Mouse (Mus musculus) intestine, embryonic 16.5 days (tissue): ENCODE data around the gene Padi1. TPM values are rescaled to one million over a fixed set of nuclear protein-coding genes. Genes with fewer than 3 reads are reported as not detected.
A peak's percentile ranks its signal among the peaks of the same experiment; 100 is the strongest.

Experiments used
- ATAC-seq: fragments of 200-750 bp; cut with Nextera tagmentation; 2 replicates; pipeline ENCODE4 v1.8.0; 2017; ENCODE audit warnings: moderate TSS enrichment, moderate library complexity
- H3K27ac ChIP-seq: fragments of 300-500 bp; sonication (generic); 2 replicates; pipeline ENCODE4 v1.5.1; 2014; ENCODE audit warnings: mild to moderate bottlenecking, low read length
- H3K27me3 ChIP-seq: fragments of 300-500 bp; sonication (generic); replicated peaks from 2 replicates; pipeline ENCODE4 v1.6.1; 2014; ENCODE audit warnings: low read length, control low read depth, mixed read lengths; ENCODE audit not compliant: control insufficient read depth, insufficient read depth
- H3K36me3 ChIP-seq: fragments of 300-500 bp; sonication (generic); 2 replicates; pipeline ENCODE4 v1.6.1; 2014; ENCODE audit warnings: low read length, control low read depth; ENCODE audit not compliant: control insufficient read depth, insufficient read depth
- H3K4me1 ChIP-seq: fragments of 300-500 bp; sonication (generic); 2 replicates; pipeline ENCODE4 v1.6.1; 2014; ENCODE audit warnings: low read length, control low read depth, mixed read lengths; ENCODE audit not compliant: control insufficient read depth, insufficient read depth
- H3K4me2 ChIP-seq: fragments of 300-500 bp; sonication (generic); 2 replicates; pipeline ENCODE4 v1.6.1; 2014; ENCODE audit warnings: low read depth, low read length, control low read depth
- H3K4me3 ChIP-seq: fragments of 300-500 bp; sonication (generic); 2 replicates; pipeline ENCODE4 v1.5.1; 2014; ENCODE audit warnings: mild to moderate bottlenecking, low read length
- H3K9ac ChIP-seq: fragments of 300-500 bp; sonication (generic); 2 replicates; pipeline ENCODE4 v1.6.1; 2014; ENCODE audit warnings: low read depth, low read length
- H3K9me3 ChIP-seq: fragments of 300-500 bp; sonication (generic); 2 replicates; pipeline ENCODE4 v1.6.1; 2016; ENCODE audit warnings: low read length, control low read depth; ENCODE audit not compliant: control insufficient read depth
- WGBS: fragments of 180-500 bp; shearing (Covaris S2); extraction: QIAGEN DNeasy Blood & Tissue Kit; methylation state at CpG from one replicate; pipeline ENCODE4 v1.1.7; 2014; 5-methylcytosine and 5-hydroxymethylcytosine counted together
- polyA plus RNA-seq: library from polyadenylated mRNA; unstranded; fragments of >200 nt; fragmentation: Nextera tagmentation; extraction: Ambion mirVana; gene quantifications from 2 replicates; pipeline ENCODE4 v1.2.1, GENCODE M21; 2015

Padi1 gene
- polyA plus RNA-seq, 1 experiment from 2014 or later, result 0.28 TPM

DNA sequence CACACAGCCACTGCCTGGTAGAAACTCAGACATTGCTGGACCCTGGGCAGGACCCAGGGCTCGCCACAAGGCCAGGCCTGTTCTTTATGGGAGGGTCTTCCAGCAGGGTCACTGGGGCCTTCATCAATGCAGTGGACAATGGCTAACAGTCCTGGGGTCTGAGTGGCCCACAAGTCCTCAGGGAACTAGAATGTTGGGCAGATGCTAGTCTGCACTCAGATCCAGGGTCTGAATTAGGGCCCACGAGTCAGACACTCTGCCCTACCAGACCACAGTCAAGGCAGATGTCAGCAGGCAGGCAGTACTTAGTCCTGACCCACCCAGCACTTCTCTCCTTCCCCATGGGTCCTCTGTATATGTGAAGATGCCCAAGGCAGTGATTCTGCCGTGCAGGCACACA is 25.8 kb upstream of the Padi1 start:
- no peak overlapping the region for H3K9ac ChIP-seq
- no peaks in the 10 kb centered on the region for H3K9me3 ChIP-seq
- WGBS, result 86% methylated on average over 3 of the region's 3 CpGs
- no peak overlapping the region for H3K27ac ChIP-seq
- peaks cover 17% of the 10 kb centered on the region for H3K4me1 ChIP-seq
- H3K36me3 ChIP-seq, result no peaks in the 10 kb centered on the region
- no peak for ATAC-seq
- H3K4me3 ChIP-seq, result no peak overlapping the region
- 0 out of 2 replicates have a peak, but pooled peaks cover 4% of the 10 kb centered on the region for H3K27me3 ChIP-seq
- H3K4me2 ChIP-seq, result no peak overlapping the region

GRCm38 (mm10) chr4:140870876-140871275 is 25.3 kb upstream of the Padi1 start:
- Histone ChIP-seq H3K27me3 (0 out of 2 replicates have a peak, but pooled peaks cover 4% of the 10 kb centered on the region), H3K9ac (no peak overlapping the region), H3K4me2 (no peak overlapping the region), H3K4me3 (no peak overlapping the region), H3K27ac (no peak overlapping the region), H3K4me1 (peaks cover 17% of the 10 kb centered on the region), H3K9me3 (no peaks in the 10 kb centered on the region), H3K36me3 (no peaks in the 10 kb centered on the region)
- ATAC-seq, result no peak
- 85% methylated on average over 7 of the region's 7 CpGs for WGBS

DNA sequence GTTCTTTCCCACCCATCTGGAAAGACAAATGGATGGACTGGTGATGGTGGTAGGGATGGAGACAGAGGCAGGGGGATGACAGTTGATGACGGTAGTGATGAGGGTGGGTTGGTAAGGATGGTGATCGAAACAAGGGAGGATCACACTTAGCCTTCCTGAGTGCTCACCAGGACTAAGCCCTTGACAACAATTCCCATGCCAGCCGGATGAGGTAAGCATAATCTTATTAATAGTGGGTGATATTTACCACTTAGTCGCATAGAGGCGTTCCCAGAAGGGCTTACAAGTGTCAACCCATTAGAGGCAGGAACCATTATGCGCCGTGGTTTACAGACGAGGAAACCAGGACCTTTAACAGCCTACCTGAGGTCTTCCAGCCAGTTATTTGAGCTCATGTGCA is 24.4 kb upstream of the Padi1 start:
- H3K27me3 ChIP-seq, result 0 out of 2 replicates have a peak, but pooled peaks cover 4% of the 10 kb centered on the region
- no peaks in the 10 kb centered on the region for H3K36me3 ChIP-seq
- WGBS, result 82% methylated on average over 8 of the region's 8 CpGs
- H3K9me3 ChIP-seq, result no peaks in the 10 kb centered on the region
- no peak overlapping the region for H3K27ac ChIP-seq
- no peak overlapping the region for H3K9ac ChIP-seq
- no peak overlapping the region for H3K4me3 ChIP-seq
- H3K4me1 ChIP-seq, result peaks cover 17% of the 10 kb centered on the region
- no peak overlapping the region for H3K4me2 ChIP-seq
- ATAC-seq, result no peak

- Histone ChIP-seq H3K36me3 (no peaks in the 10 kb centered on the region), H3K27ac (no peak overlapping the region), H3K4me1 (peaks cover 17% of the 10 kb centered on the region), H3K9ac (peak overlapping the region; percentile 10; the same call in 1 of the 2 replicates), H3K27me3 (0 out of 2 replicates have a peak, but pooled peaks cover 4% of the 10 kb centered on the region), H3K4me3 (no peak overlapping the region), H3K9me3 (no peaks in the 10 kb centered on the region), H3K4me2 (peak overlapping the region; percentile 12; the same call in 1 of the 2 replicates)
- ATAC-seq, result no peak
- 7% methylated on average over 14 of the region's 14 CpGs for whole genome bisulfite sequencing
These were observed 23.1 kb upstream of the Padi1 start for GRCm38 (mm10) chr4:140868484-140869190.

DNA sequence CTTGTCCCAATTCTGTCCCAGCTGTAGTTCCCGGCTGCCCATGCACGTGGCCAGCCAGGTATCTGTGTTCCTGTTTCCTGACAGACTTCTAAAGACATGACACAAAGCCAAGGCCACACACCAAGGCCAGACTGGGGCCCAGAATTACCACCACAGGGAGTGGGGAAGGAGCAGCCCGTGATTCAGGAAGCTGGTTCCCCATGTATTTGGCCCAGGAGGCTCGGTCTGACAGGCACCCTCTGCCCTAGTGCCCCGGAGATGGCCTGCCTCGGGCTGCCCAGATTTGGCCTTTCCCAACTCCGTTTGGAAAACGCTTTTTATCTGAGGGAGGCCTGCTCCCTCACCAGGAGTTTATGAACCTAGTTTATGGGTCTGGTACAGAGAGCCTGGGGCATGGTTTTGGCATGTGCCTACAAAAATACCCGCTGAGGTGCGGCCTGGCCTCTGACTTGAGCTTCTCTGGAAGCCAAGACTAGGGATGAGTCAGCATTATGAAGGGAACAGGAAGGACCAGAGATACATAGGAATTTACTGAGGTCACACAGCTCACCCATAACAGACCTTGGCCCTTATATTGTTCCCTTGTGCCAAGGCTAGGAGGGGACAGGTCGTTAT is 16.6 kb upstream of the Padi1 start:
- Histone ChIP-seq H3K9me3 (no peaks in the 10 kb centered on the region), H3K4me3 (no peak overlapping the region), H3K36me3 (no peaks in the 10 kb centered on the region), H3K4me1 (0 out of 2 replicates have a peak, but pooled peaks cover 3% of the 10 kb centered on the region), H3K27me3 (no peaks in the 10 kb centered on the region), H3K9ac (peak overlapping the region; percentile 40; the same call in 1 of the 2 replicates), H3K27ac (no peak overlapping the region), H3K4me2 (no peak overlapping the region)
- 76% methylated on average over 11 of the region's 11 CpGs for WGBS
- ATAC-seq, result no peak

DNA sequence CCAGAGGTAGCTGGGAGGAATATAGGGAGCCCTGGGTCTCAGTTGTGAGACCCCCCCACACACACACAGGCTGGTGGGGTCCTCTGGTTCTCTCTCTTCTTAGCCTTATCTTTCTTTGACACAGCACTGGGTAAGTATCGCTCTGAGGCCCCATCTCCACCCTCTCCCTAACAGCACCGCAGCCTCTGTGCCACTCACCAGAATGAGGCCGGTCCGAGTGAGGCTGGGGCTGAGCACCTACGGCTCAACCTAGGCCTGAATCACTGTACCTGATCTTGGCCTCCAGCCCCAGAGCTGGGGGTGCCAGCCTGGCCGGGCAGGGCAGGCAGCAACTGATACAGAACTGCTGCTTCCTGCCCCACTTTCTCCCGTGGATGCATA is 15.2 kb upstream of the Padi1 start:
- Histone ChIP-seq H3K4me1 (0 out of 2 replicates have a peak, but pooled peaks cover 3% of the 10 kb centered on the region), H3K36me3 (no peaks in the 10 kb centered on the region), H3K9ac (no peak overlapping the region), H3K27me3 (no peaks in the 10 kb centered on the region), H3K4me3 (no peak overlapping the region), H3K9me3 (no peaks in the 10 kb centered on the region), H3K27ac (no peak overlapping the region), H3K4me2 (no peak overlapping the region)
- peak; percentile 77 for ATAC-seq
- 63% methylated on average over 7 of the region's 7 CpGs for WGBS

GRCm38 (mm10) chr4:140860125-140860766 is 14.7 kb upstream of the Padi1 start:
- H3K27ac ChIP-seq, result no peak overlapping the region
- no peaks in the 10 kb centered on the region for H3K9me3 ChIP-seq
- H3K9ac ChIP-seq, result no peak overlapping the region
- 0 out of 2 replicates have a peak, but pooled peaks cover 3% of the 10 kb centered on the region for H3K4me1 ChIP-seq
- no peak overlapping the region for H3K4me3 ChIP-seq
- no peak overlapping the region for H3K4me2 ChIP-seq
- ATAC-seq, result peak; percentile 71
- 35% methylated on average over 7 of the region's 7 CpGs for WGBS
- H3K27me3 ChIP-seq, result no peaks in the 10 kb centered on the region
- no peaks in the 10 kb centered on the region for H3K36me3 ChIP-seq

DNA sequence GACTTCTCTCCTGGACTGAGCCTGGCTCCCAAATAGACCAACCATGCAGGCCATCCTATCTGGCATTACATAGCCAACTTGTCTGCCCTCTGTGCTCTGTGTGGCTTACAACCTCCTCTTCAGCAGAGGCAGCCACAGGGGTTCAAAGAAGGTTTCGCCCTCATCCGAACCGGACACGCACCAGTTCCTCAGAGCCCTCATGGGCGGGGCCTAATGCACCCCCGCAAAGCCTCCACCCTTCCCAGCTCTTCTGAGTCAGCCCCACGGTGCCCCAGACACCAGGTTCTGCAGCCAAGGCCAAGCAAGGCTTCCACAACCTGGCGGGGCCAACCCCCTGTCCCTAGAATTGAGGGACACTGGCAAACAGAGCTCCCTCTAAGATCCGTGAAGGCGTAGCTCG is 13.7 kb upstream of the Padi1 start:
- Histone ChIP-seq H3K4me1 (0 out of 2 replicates have a peak, but pooled peaks cover 3% of the 10 kb centered on the region), H3K9me3 (no peaks in the 10 kb centered on the region), H3K27ac (no peak overlapping the region), H3K36me3 (no peaks in the 10 kb centered on the region), H3K9ac (no peak overlapping the region), H3K4me2 (no peak overlapping the region), H3K4me3 (no peak overlapping the region), H3K27me3 (no peaks in the 10 kb centered on the region)
- 81% methylated on average over 11 of the region's 11 CpGs for WGBS
- no peak for ATAC-seq

DNA sequence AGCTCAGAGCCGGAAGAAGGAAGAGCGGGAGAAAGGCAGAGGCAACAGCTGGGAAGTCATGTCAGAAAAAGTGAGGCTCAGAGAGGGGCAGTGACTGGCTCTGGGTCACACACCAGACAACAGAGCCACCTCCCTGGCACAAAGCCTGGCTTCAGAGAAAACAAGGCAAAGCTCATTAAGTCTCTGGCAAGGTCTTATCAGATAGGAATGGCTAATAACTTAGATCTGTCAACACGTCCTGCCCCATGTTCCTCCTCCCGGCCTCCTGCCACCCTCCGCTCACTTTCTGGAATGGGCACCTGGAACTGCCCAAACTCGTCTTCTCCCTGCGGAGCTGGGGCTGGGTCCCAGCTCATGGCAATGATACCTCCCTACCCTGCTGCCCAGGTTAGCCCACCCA is 12.2 kb upstream of the Padi1 start:
- H3K4me1 ChIP-seq, result 0 out of 2 replicates have a peak, but pooled peaks cover 3% of the 10 kb centered on the region
- no peaks in the 10 kb centered on the region for H3K36me3 ChIP-seq
- no peak overlapping the region for H3K4me2 ChIP-seq
- no peak overlapping the region for H3K4me3 ChIP-seq
- H3K27me3 ChIP-seq, result no peaks in the 10 kb centered on the region
- ATAC-seq, result no peak
- H3K27ac ChIP-seq, result no peak overlapping the region
- H3K9me3 ChIP-seq, result no peaks in the 10 kb centered on the region
- no peak overlapping the region for H3K9ac ChIP-seq
- WGBS, result 65% methylated on average over 7 of the region's 7 CpGs
